Mouse (Mus musculus) MEL (cell line): ENCODE data around the gene Rnf144b. TPM values are rescaled to one million over a fixed set of nuclear protein-coding genes. Genes with fewer than 3 reads are reported as not detected.

Experiments
- DNase-seq: peaks from one replicate; pipeline ENCODE4 v3.0.0; 2011; ENCODE audit warnings: low read depth, low spot score
- H3K27ac ChIP-seq: 2 replicates; pipeline ENCODE4 v1.5.1; 2012; ENCODE audit warnings: low read depth, mild to moderate bottlenecking, control low read depth, low read length, moderate library complexity; ENCODE audit not compliant: control insufficient read depth
- H3K27me3 ChIP-seq, 2 experiments: fragments of 150-350 bp in 1 of 2; sonication (generic) in 1 of 2; 2 replicates each; pipeline ENCODE4 v1.6.1; 2012; ENCODE audit warnings: low read length in 2 of 2, mild to moderate bottlenecking in 2 of 2, improper control_type of control experiment in 1 of 2, moderate library complexity in 1 of 2; ENCODE audit not compliant: insufficient read depth in 2 of 2, control insufficient read depth in 1 of 2
- H3K36me3 ChIP-seq, 2 experiments: 2 replicates each; pipeline ENCODE4 v1.6.1; 2012 to 2014; ENCODE audit warnings: low read length in 2 of 2, improper control_type of control experiment in 1 of 2, inconsistent platforms in 1 of 2, mild to moderate bottlenecking in 1 of 2; ENCODE audit not compliant: insufficient read depth in 2 of 2, control insufficient read depth in 1 of 2
- H3K4me1 ChIP-seq, 2 experiments: fragments of 150-350 bp in 1 of 2; sonication (generic) in 1 of 2; 2 replicates each; pipeline ENCODE4 v1.6.1; 2012; ENCODE audit warnings: low read length in 2 of 2, improper control_type of control experiment in 1 of 2, mild to moderate bottlenecking in 1 of 2; ENCODE audit not compliant: insufficient read depth in 2 of 2, control insufficient read depth in 1 of 2
- H3K4me3 ChIP-seq, 2 experiments: fragments of 150-350 bp in 1 of 2; sonication (generic) in 1 of 2; 2 replicates each; pipeline ENCODE4 v1.5.1; 2012; ENCODE audit warnings: low read depth in 2 of 2, low read length in 2 of 2, mild to moderate bottlenecking in 2 of 2, moderate library complexity in 2 of 2, control low read depth in 1 of 2, improper control_type of control experiment in 1 of 2; ENCODE audit not compliant: control insufficient read depth in 1 of 2, insufficient read depth in 1 of 2
- H3K79me2 ChIP-seq: 2 replicates; pipeline ENCODE4 v1.6.1; 2012; ENCODE audit warnings: mild to moderate bottlenecking, low read length, moderate library complexity; ENCODE audit not compliant: control insufficient read depth, poor library complexity, insufficient read depth
- H3K9ac ChIP-seq: 2 replicates; pipeline ENCODE4 v1.6.1; 2012; ENCODE audit warnings: low read depth, mild to moderate bottlenecking, control low read depth, low read length, moderate library complexity; ENCODE audit not compliant: control insufficient read depth, poor library complexity, severe bottlenecking
- H3K9me3 ChIP-seq: fragments of 150-350 bp; sonication (generic); replicated peaks from 2 replicates; pipeline ENCODE4 v1.6.1; 2012; ENCODE audit warnings: mild to moderate bottlenecking, low read length, improper control_type of control experiment, moderate library complexity; ENCODE audit not compliant: insufficient read depth
- BHLHE40 ChIP-seq: IDR thresholded peaks from 2 replicates; pipeline ENCODE4 v1.6.1; 2012; ENCODE audit warnings: low read depth, mild to moderate bottlenecking, inconsistent platforms, low read length, improper control_type of control experiment, borderline replicate concordance
- CHD1 ChIP-seq: IDR thresholded peaks from 2 replicates; pipeline ENCODE4 v1.6.1; 2012; ENCODE audit warnings: low read depth, mild to moderate bottlenecking, inconsistent platforms, low read length, improper control_type of control experiment
- CHD2 ChIP-seq: IDR thresholded peaks from 2 replicates; pipeline ENCODE4 v1.6.1; 2011; ENCODE audit warnings: low read length, improper control_type of control experiment
- CTCF ChIP-seq, 3 experiments: IDR thresholded peaks in 2 of 3; conservative IDR thresholded peaks in 1 of 3; 2 replicates each; pipeline ENCODE4 v1.5.1; 2011 to 2012; ENCODE audit warnings: low read length in 3 of 3, low read depth in 2 of 3, mild to moderate bottlenecking in 2 of 3, improper control_type of control experiment in 1 of 3, inconsistent platforms in 1 of 3, mixed read lengths in 1 of 3, moderate library complexity in 1 of 3; ENCODE audit not compliant: control insufficient read depth in 1 of 3, insufficient read depth in 1 of 3, poor library complexity in 1 of 3, severe bottlenecking in 1 of 3
- E2F4 ChIP-seq: IDR thresholded peaks from 2 replicates; pipeline ENCODE4 v1.6.1; 2011; ENCODE audit warnings: low read depth, low read length, improper control_type of control experiment, borderline replicate concordance
- ELF1 ChIP-seq: IDR thresholded peaks from 2 replicates; pipeline ENCODE4 v1.6.1; 2014; ENCODE audit warnings: low read depth, mild to moderate bottlenecking, inconsistent platforms, low read length, improper control_type of control experiment, moderate library complexity
- GABPA ChIP-seq: IDR thresholded peaks from 2 replicates; pipeline ENCODE4 v1.6.1; 2012; ENCODE audit warnings: low read depth, mild to moderate bottlenecking, inconsistent platforms, low read length, improper control_type of control experiment, moderate library complexity
- GATA1 ChIP-seq: IDR thresholded peaks from 2 replicates; pipeline ENCODE4 v1.6.1; 2011; ENCODE audit warnings: low read depth, low read length, improper control_type of control experiment
- HCFC1 ChIP-seq: IDR thresholded peaks from 2 replicates; pipeline ENCODE4 v1.6.1; 2012; ENCODE audit warnings: low read depth, mild to moderate bottlenecking, inconsistent platforms, low read length, improper control_type of control experiment, moderate library complexity
- KAT2A ChIP-seq: conservative IDR thresholded peaks from 2 replicates; pipeline ENCODE4 v1.6.1; 2012; ENCODE audit warnings: low read depth, low read length, improper control_type of control experiment, inconsistent platforms
- MYB ChIP-seq: IDR thresholded peaks from 2 replicates; pipeline ENCODE4 v1.6.1; 2011; ENCODE audit warnings: mild to moderate bottlenecking, low read depth, low read length, improper control_type of control experiment
- NELFE ChIP-seq: IDR thresholded peaks from 2 replicates; pipeline ENCODE4 v1.6.1; 2011; ENCODE audit warnings: low read depth, low read length, improper control_type of control experiment
- NRF1 ChIP-seq: IDR thresholded peaks from 2 replicates; pipeline ENCODE4 v1.6.1; 2014; ENCODE audit warnings: low read depth, mild to moderate bottlenecking, inconsistent platforms, low read length, improper control_type of control experiment, moderate library complexity; ENCODE audit not compliant: poor library complexity, insufficient read depth, severe bottlenecking
- POLR2AphosphoS2 ChIP-seq: IDR thresholded peaks from 2 replicates; pipeline ENCODE4 v1.6.1; 2011; ENCODE audit warnings: low read length, improper control_type of control experiment
- POLR2AphosphoS5 ChIP-seq: IDR thresholded peaks from 2 replicates; pipeline ENCODE4 v1.6.1; 2012; ENCODE audit warnings: low read depth, borderline replicate concordance, mild to moderate bottlenecking, inconsistent platforms, low read length, moderate library complexity, mixed read lengths
- RAD21 ChIP-seq: IDR thresholded peaks from 2 replicates; pipeline ENCODE4 v1.6.1; 2011; ENCODE audit warnings: mild to moderate bottlenecking, low read depth, low read length, improper control_type of control experiment
- SIN3A ChIP-seq: IDR thresholded peaks from 2 replicates; pipeline ENCODE4 v1.6.1; 2012; ENCODE audit warnings: low read length, improper control_type of control experiment, inconsistent platforms
- SMC3 ChIP-seq: IDR thresholded peaks from 2 replicates; pipeline ENCODE4 v1.6.1; 2011; ENCODE audit warnings: low read depth, low read length, improper control_type of control experiment
- TBP ChIP-seq: IDR thresholded peaks from 2 replicates; pipeline ENCODE4 v1.8.0; 2011; ENCODE audit warnings: low read depth, low read length, improper control_type of control experiment
- UBTF ChIP-seq: IDR thresholded peaks from 2 replicates; pipeline ENCODE4 v1.6.1; 2012; ENCODE audit warnings: low read depth, mild to moderate bottlenecking, inconsistent platforms, low read length, improper control_type of control experiment, moderate library complexity, borderline replicate concordance; ENCODE audit not compliant: insufficient read depth
- USF1 ChIP-seq: IDR thresholded peaks from 2 replicates; pipeline ENCODE4 v1.6.1; 2014; ENCODE audit warnings: low read depth, mild to moderate bottlenecking, inconsistent platforms, low read length, improper control_type of control experiment, moderate library complexity
- ZMIZ1 ChIP-seq: IDR thresholded peaks from 2 replicates; pipeline ENCODE4 v1.6.1; 2012; ENCODE audit warnings: low read depth, mild to moderate bottlenecking, inconsistent platforms, low read length, improper control_type of control experiment, moderate library complexity
- polyA plus RNA-seq, 2 experiments: library from polyadenylated mRNA; stranded (reverse) in 1 of 2; unstranded in 1 of 2; fragments of >175 nt in 1 of 2; fragments of >200 nt in 1 of 2; gene quantifications; 2 replicates each; pipeline versions ENCODE4 v1.2.1 to v1.2.4; 2012; ENCODE audit warnings: low replicate concordance in 2 of 2, low read depth in 1 of 2; ENCODE audit not compliant: insufficient read length in 2 of 2, insufficient read depth in 1 of 2, missing spikeins in 1 of 2
- total RNA-seq: library from RNA; depleted of rRNA; stranded (reverse); fragments of 300-350 nt; gene quantifications from 2 replicates; pipeline ENCODE4 v1.2.3, GENCODE M21; 2012

Rnf144b gene
- total and polyA plus RNA-seq, 3 experiments = not detected

- H3K79me2 ChIP-seq = no peaks in the 10 kb centered on the region
- H3K9ac ChIP-seq = no peak overlapping the region
- no peak overlapping the region for H3K4me3 ChIP-seq
- H3K9me3 ChIP-seq = no peaks in the 10 kb centered on the region
- no peaks in the 10 kb centered on the region for H3K36me3 ChIP-seq
- no peak for TF ChIP-seq ZMIZ1
- TF ChIP-seq E2F4 = no peak
- TF ChIP-seq, all 39 proteins: peak for 0
- Histone ChIP-seq H3K27ac (no peak overlapping the region), H3K4me1 (no peaks in the 10 kb centered on the region), H3K27me3 (no peaks in the 10 kb centered on the region)
- DNase-seq = no peak
Measured at GRCm38 (mm10) chr13:47129090-47129489, 6.6 kb downstream of the Rnf144b start.

GRCm38 (mm10) chr13:47133058-47133457 is 10.6 kb downstream of the Rnf144b start:
- no peaks in the 10 kb centered on the region for H3K36me3 ChIP-seq
- H3K9me3 ChIP-seq = no peaks in the 10 kb centered on the region
- no peak overlapping the region for H3K9ac ChIP-seq
- TF ChIP-seq CHD1 (no peak), CHD2 (no peak), GABPA (no peak), SIN3A (no peak), POLR2AphosphoS2 (no peak), MYB (no peak)
- H3K4me3 ChIP-seq = no peak overlapping the region
- no peak for DNase-seq
- H3K27ac ChIP-seq = no peak overlapping the region
- H3K4me1 ChIP-seq = no peaks in the 10 kb centered on the region
- no peaks in the 10 kb centered on the region for H3K79me2 ChIP-seq
- H3K27me3 ChIP-seq = no peaks in the 10 kb centered on the region; a peak in 2 of 4 replicates

GRCm38 (mm10) chr13:47134836-47135235 is 12.4 kb downstream of the Rnf144b start:
- no peak overlapping the region for H3K4me3 ChIP-seq
- H3K9me3 ChIP-seq = no peaks in the 10 kb centered on the region
- no peak for TF ChIP-seq CHD1
- TF ChIP-seq E2F4 = no peak
- no peak for TF ChIP-seq USF1
- TF ChIP-seq CTCF (IDR thresholded peaks at IDR 0.05 in 2 of 3, conservative IDR thresholded peaks at IDR 0.05 in 1 of 3; ENCODE audit: control insufficient read depth in 1 of 3, insufficient read depth in 1 of 3, low read depth in 2 of 3, low read length in 3 of 3, poor library complexity in 1 of 3, severe bottlenecking in 1 of 3) = no peak
- no peak for TF ChIP-seq NRF1
- no peak for TF ChIP-seq TBP
- TF ChIP-seq GATA1 = no peak
- no peak for TF ChIP-seq BHLHE40
- no peak for TF ChIP-seq ZMIZ1
- no peak for TF ChIP-seq RAD21
- no peak for TF ChIP-seq GABPA
- TF ChIP-seq POLR2AphosphoS2 = no peak
- TF ChIP-seq NELFE = no peak
- no peak for TF ChIP-seq SMC3
- TF ChIP-seq POLR2AphosphoS5 = no peak
- TF ChIP-seq HCFC1 = no peak
- no peak for TF ChIP-seq MYB
- no peak for TF ChIP-seq ELF1
- TF ChIP-seq KAT2A = no peak
- TF ChIP-seq UBTF = no peak
- TF ChIP-seq, all 39 proteins: peak for 0
- no peak for DNase-seq
- H3K36me3 ChIP-seq = no peaks in the 10 kb centered on the region
- H3K4me1 ChIP-seq = no peaks in the 10 kb centered on the region
- H3K79me2 ChIP-seq = no peaks in the 10 kb centered on the region
- H3K27me3 ChIP-seq = no peaks in the 10 kb centered on the region; a peak in 2 of 4 replicates
- no peak overlapping the region for H3K9ac ChIP-seq
- no peak overlapping the region for H3K27ac ChIP-seq
